Mouse (Mus musculus) kidney, postnatal 36 days (tissue): ENCODE measurements at regions not wholly inside any gene's neighbourhood (a gene's known extent, or its start where the extent isn't known, plus 50 kb on each side); places are given as distances from the start of the nearest gene placed in this dataset.
A peak's percentile ranks its signal among the peaks of the same experiment; 100 is the strongest.

Experiments
- DNase-seq, 2 experiments: peaks; one replicate each; pipeline ENCODE4 v3.0.0; 2021 to 2022; ENCODE audit warnings: mixed read lengths in 2 of 2

DNA sequence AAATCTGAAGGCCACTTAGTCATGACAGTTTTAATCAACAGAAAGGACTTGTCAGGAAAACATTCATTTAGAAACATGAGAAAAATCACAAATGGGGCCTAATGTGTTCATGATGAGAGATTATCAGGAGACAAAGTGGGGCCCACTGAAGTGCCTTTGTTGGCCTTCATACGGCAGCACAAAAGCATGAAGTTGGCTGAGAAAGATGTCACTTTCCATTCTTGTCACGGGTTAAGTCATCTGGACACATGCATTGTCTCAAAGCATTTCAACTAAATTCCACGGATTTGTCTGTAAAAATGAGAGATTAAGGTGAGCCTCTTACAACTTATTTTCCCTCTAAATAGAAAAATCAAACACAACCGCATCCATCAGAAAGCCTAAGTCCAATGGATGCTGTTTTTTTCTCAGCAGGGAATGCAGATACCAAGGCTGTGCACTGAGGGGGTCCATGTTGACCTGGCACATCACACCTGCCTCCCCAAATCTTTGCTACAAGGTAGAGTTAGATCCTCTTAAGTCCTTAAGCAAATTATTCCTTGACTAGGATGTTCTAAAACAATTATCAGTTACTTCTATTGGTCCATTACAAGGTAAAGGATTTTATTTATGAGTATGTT lies 1679.2 kb downstream of the 4930444P10Rik start:
- no peak for DNase-seq

DNA sequence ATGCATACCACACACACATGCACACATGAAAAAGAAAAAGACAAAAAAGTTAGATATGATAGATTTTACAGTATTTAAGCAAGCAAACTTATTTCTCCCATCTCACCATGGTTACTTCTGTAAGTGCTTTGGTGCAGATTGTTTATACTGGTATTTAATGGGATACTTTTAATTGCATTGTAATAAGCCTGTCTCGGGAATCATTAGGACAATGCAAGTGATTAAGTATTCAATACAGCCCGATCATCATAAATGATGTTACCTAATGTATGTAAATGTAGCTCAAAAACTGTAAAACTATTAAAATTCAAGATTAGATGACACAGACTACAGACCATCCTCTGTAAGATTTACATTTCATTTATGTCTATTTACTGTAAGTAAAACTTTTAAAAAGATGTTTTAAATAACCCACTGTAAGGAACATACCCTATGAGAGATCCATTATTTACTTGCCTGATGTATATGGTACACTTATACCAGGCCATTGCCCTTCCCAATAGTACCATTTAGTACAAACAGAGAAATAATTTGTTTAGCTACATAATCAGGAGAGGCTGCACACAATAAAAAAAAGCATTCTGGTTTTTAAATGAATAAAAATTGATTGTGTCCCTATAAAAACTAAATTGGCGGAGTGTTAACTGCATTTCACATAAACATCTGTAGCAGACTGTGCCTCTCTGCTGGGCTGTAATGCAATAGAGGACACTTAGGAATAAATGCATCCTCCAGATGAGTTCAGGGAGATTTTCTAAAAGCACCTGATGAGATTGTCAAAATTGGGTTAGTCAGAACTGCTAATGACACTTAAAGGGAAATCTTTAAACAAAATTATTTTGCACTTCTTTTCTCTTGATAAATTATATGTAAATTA lies 1722.9 kb downstream of the 4930444P10Rik start:
- DNase-seq = no peak

DNA sequence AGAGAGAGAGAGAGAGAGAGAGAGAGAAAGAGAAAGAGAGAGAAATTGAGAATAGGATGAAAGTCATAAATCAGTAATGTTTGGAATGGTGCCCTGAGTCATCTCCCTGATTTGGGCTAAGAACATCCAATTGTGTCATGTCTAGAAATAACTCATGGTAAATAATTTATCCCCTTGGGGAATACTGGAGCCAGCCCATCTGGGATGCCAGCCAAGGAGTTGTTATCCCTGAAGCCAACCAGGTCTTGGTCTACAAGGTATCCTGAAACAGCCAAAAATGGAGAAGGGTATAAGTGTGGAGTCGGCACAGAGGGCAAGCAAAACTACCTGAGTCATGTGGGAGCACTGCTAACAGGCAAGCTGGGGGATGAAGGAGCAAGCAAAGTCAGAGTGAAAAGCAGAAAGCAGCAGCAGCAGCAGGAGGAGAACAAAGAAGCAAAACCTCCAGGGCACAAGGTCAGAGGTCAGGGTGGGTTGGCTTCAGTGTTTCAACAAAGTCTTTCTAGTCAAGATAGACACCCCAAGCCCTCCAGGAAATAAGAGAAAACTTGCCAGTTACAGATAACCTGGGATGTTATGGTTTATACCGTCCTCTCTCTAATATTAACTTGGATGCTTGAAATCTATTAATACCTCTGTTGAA lies 1733.0 kb downstream of the 4930444P10Rik start:
- DNase-seq = peak; percentile 20 to 42
